Mouse (Mus musculus): Measurements from ENCODE around the gene Nhlrc2. TPM values are rescaled to one million over a fixed set of nuclear protein-coding genes. Genes with fewer than 3 reads are reported as not detected.

The Nhlrc2 gene
- polyA plus RNA-seq, 1 experiment: 27.8 TPM

- TF ChIP-seq POLR2A (IDR thresholded peaks at IDR 0.05; ENCODE audit: insufficient read depth, low read length) (no peak), EP300 (IDR thresholded peaks at IDR 0.05; ENCODE audit: insufficient read depth, low read depth, low read length) (no peak)
- no peaks in the 10 kb centered on the region for H3K27me3 ChIP-seq (ENCODE audit: control insufficient read depth, insufficient read depth, low read length, poor library complexity, severe bottlenecking)
- H3K27ac ChIP-seq (ENCODE audit: insufficient read depth, low read length): no peak overlapping the region
- H3K4me1 ChIP-seq (ENCODE audit: control insufficient read depth, insufficient read depth, low read length): peaks cover 3% of the 10 kb centered on the region
- H3K4me3 ChIP-seq (ENCODE audit: low read depth, low read length): no peak overlapping the region
- no peaks in the 10 kb centered on the region for H3K9me3 ChIP-seq (replicated peaks; ENCODE audit: control insufficient read depth, insufficient read depth, low read length, poor library complexity, severe bottlenecking)
- H3K9ac ChIP-seq (ENCODE audit: low read depth, poor library complexity, severe bottlenecking): no peak overlapping the region
- peaks cover 10% of the 10 kb centered on the region; the same call in 1 of the 2 replicates for H3K36me3 ChIP-seq (ENCODE audit: control insufficient read depth, insufficient read depth, low read length, poor library complexity, severe bottlenecking)
Observed at GRCm38 (mm10) chr19:56583785-56584184, 35.7 kb downstream of the Nhlrc2 start.

GRCm38 (mm10) chr19:56584288-56584687 is 36.2 kb downstream of the Nhlrc2 start:
- H3K27me3 ChIP-seq (ENCODE audit: control insufficient read depth, insufficient read depth, low read length, poor library complexity, severe bottlenecking): no peaks in the 10 kb centered on the region
- H3K9me3 ChIP-seq (replicated peaks; ENCODE audit: control insufficient read depth, insufficient read depth, low read length, poor library complexity, severe bottlenecking): no peaks in the 10 kb centered on the region
- H3K9ac ChIP-seq (ENCODE audit: low read depth, poor library complexity, severe bottlenecking): no peak overlapping the region
- no peak overlapping the region for H3K27ac ChIP-seq (ENCODE audit: insufficient read depth, low read length)
- peaks cover 10% of the 10 kb centered on the region; the same call in 1 of the 2 replicates for H3K36me3 ChIP-seq (ENCODE audit: control insufficient read depth, insufficient read depth, low read length, poor library complexity, severe bottlenecking)
- TF ChIP-seq POLR2A (IDR thresholded peaks at IDR 0.05; ENCODE audit: insufficient read depth, low read length): no peak
- no peak for TF ChIP-seq EP300 (IDR thresholded peaks at IDR 0.05; ENCODE audit: insufficient read depth, low read depth, low read length)
- TF ChIP-seq CTCF (IDR thresholded peaks at IDR 0.05; ENCODE audit: low read depth, low read length): no peak
- H3K4me1 ChIP-seq (ENCODE audit: control insufficient read depth, insufficient read depth, low read length): peaks cover 3% of the 10 kb centered on the region
- no peak overlapping the region for H3K4me3 ChIP-seq (ENCODE audit: low read depth, low read length)

- Histone ChIP-seq H3K27ac (ENCODE audit: insufficient read depth, low read length) (no peak overlapping the region), H3K9me3 (replicated peaks; ENCODE audit: control insufficient read depth, insufficient read depth, low read length, poor library complexity, severe bottlenecking) (no peaks in the 10 kb centered on the region), H3K36me3 (ENCODE audit: control insufficient read depth, insufficient read depth, low read length, poor library complexity, severe bottlenecking) (peaks cover 8% of the 10 kb centered on the region; the same call in 1 of the 2 replicates), H3K4me1 (ENCODE audit: control insufficient read depth, insufficient read depth, low read length) (peaks cover 3% of the 10 kb centered on the region), H3K9ac (ENCODE audit: low read depth, poor library complexity, severe bottlenecking) (no peak overlapping the region), H3K4me3 (ENCODE audit: low read depth, low read length) (no peak overlapping the region), H3K27me3 (ENCODE audit: control insufficient read depth, insufficient read depth, low read length, poor library complexity, severe bottlenecking) (no peaks in the 10 kb centered on the region)
- TF ChIP-seq EP300 (IDR thresholded peaks at IDR 0.05; ENCODE audit: insufficient read depth, low read depth, low read length) (no peak), POLR2A (IDR thresholded peaks at IDR 0.05; ENCODE audit: insufficient read depth, low read length) (no peak), CTCF (IDR thresholded peaks at IDR 0.05; ENCODE audit: low read depth, low read length) (no peak)
Observed at GRCm38 (mm10) chr19:56586320-56586719, 38.3 kb downstream of the Nhlrc2 start.

DNA sequence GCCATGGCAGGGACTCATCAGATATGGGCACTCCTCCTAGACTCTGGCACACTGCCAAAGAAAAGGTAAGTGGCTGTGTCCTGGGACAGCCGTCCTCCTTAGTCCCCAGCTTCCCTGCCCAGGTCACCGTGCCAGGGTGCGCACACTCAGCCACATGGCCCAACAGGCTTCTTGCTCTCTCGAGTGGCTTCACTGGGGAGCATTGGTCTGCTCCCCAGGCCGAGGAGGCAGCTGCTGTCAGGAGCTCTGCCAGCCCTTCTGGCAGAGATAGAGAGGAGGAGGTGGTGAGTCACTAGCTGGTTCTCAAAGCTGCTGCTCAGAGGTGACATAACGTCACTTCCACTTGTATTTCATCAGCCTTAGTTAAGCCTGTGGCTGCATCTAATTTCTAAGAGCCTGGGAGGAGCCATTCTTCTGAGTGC is 40.2 kb downstream of the Nhlrc2 start:
- no peak for TF ChIP-seq POLR2A (IDR thresholded peaks at IDR 0.05; ENCODE audit: insufficient read depth, low read length)
- no peak for TF ChIP-seq CTCF (IDR thresholded peaks at IDR 0.05; ENCODE audit: low read depth, low read length)
- no peak for TF ChIP-seq EP300 (IDR thresholded peaks at IDR 0.05; ENCODE audit: insufficient read depth, low read depth, low read length)
- Histone ChIP-seq H3K27me3 (ENCODE audit: control insufficient read depth, insufficient read depth, low read length, poor library complexity, severe bottlenecking) (no peaks in the 10 kb centered on the region), H3K9me3 (replicated peaks; ENCODE audit: control insufficient read depth, insufficient read depth, low read length, poor library complexity, severe bottlenecking) (no peaks in the 10 kb centered on the region), H3K36me3 (ENCODE audit: control insufficient read depth, insufficient read depth, low read length, poor library complexity, severe bottlenecking) (peaks cover 8% of the 10 kb centered on the region), H3K4me1 (ENCODE audit: control insufficient read depth, insufficient read depth, low read length) (no peaks in the 10 kb centered on the region), H3K9ac (ENCODE audit: low read depth, poor library complexity, severe bottlenecking) (no peak overlapping the region), H3K27ac (ENCODE audit: insufficient read depth, low read length) (no peak overlapping the region), H3K4me3 (ENCODE audit: low read depth, low read length) (no peak overlapping the region)

- Histone ChIP-seq H3K9me3 (replicated peaks; ENCODE audit: control insufficient read depth, insufficient read depth, low read length, poor library complexity, severe bottlenecking) (no peaks in the 10 kb centered on the region), H3K4me1 (ENCODE audit: control insufficient read depth, insufficient read depth, low read length) (no peaks in the 10 kb centered on the region), H3K4me3 (ENCODE audit: low read depth, low read length) (no peak overlapping the region), H3K27ac (ENCODE audit: insufficient read depth, low read length) (no peak overlapping the region), H3K27me3 (ENCODE audit: control insufficient read depth, insufficient read depth, low read length, poor library complexity, severe bottlenecking) (no peaks in the 10 kb centered on the region), H3K36me3 (ENCODE audit: control insufficient read depth, insufficient read depth, low read length, poor library complexity, severe bottlenecking) (peaks cover 8% of the 10 kb centered on the region), H3K9ac (ENCODE audit: low read depth, poor library complexity, severe bottlenecking) (no peak overlapping the region)
- TF ChIP-seq CTCF (IDR thresholded peaks at IDR 0.05; ENCODE audit: low read depth, low read length): no peak
- no peak for TF ChIP-seq POLR2A (IDR thresholded peaks at IDR 0.05; ENCODE audit: insufficient read depth, low read length)
- TF ChIP-seq EP300 (IDR thresholded peaks at IDR 0.05; ENCODE audit: insufficient read depth, low read depth, low read length): no peak
Observed at GRCm38 (mm10) chr19:56589008-56589407, 40.9 kb downstream of the Nhlrc2 start.

- Histone ChIP-seq H3K9me3 (replicated peaks; ENCODE audit: control insufficient read depth, insufficient read depth, low read length, poor library complexity, severe bottlenecking) (no peaks in the 10 kb centered on the region), H3K27ac (ENCODE audit: insufficient read depth, low read length) (no peak overlapping the region), H3K27me3 (ENCODE audit: control insufficient read depth, insufficient read depth, low read length, poor library complexity, severe bottlenecking) (no peaks in the 10 kb centered on the region), H3K4me1 (ENCODE audit: control insufficient read depth, insufficient read depth, low read length) (no peaks in the 10 kb centered on the region), H3K9ac (ENCODE audit: low read depth, poor library complexity, severe bottlenecking) (no peak overlapping the region), H3K4me3 (ENCODE audit: low read depth, low read length) (no peak overlapping the region), H3K36me3 (ENCODE audit: control insufficient read depth, insufficient read depth, low read length, poor library complexity, severe bottlenecking) (peaks cover 5% of the 10 kb centered on the region)
- no peak for TF ChIP-seq POLR2A (IDR thresholded peaks at IDR 0.05; ENCODE audit: insufficient read depth, low read length)
- no peak for TF ChIP-seq EP300 (IDR thresholded peaks at IDR 0.05; ENCODE audit: insufficient read depth, low read depth, low read length)
- TF ChIP-seq CTCF (IDR thresholded peaks at IDR 0.05; ENCODE audit: low read depth, low read length): no peak
Observed at GRCm38 (mm10) chr19:56589455-56589854, 41.4 kb downstream of the Nhlrc2 start.

Measured in ES-Bruce4 (cell line).